Mouse (Mus musculus) ES-CJ7 (cell line): ENCODE measurements around the gene Stxbp4.

Experiments
- DNase-seq: peaks from one replicate; pipeline ENCODE4 v3.0.0; 2011; ENCODE audit warnings: low read depth, low spot score

The Stxbp4 gene

GRCm38 (mm10) chr11:90558359-90559047, 79.4 kb downstream of the Stxbp4 start:
- DNase-seq, result no peak

- DNase-seq, result no peak
These were observed 81.4 kb downstream of the Stxbp4 start for GRCm38 (mm10) chr11:90556517-90556916.

GRCm38 (mm10) chr11:90553963-90554362, 83.9 kb downstream of the Stxbp4 start:
- DNase-seq, result no peak

GRCm38 (mm10) chr11:90552303-90553201, 85.3 kb downstream of the Stxbp4 start:
- DNase-seq, result no peak

- no peak for DNase-seq
These were observed 89.3 kb downstream of the Stxbp4 start for GRCm38 (mm10) chr11:90548560-90548959.

- no peak for DNase-seq
These were observed 99.1 kb downstream of the Stxbp4 start for GRCm38 (mm10) chr11:90538636-90539263.

- no peak for DNase-seq
These were observed 112.6 kb downstream of the Stxbp4 start for GRCm38 (mm10) chr11:90525311-90525710.

- DNase-seq, result no peak
These were observed 116.8 kb downstream of the Stxbp4 start for GRCm38 (mm10) chr11:90521040-90521439.

- no peak for DNase-seq
These were observed 120.1 kb downstream of the Stxbp4 start for GRCm38 (mm10) chr11:90517750-90518149.

GRCm38 (mm10) chr11:90512538-90513219, 125.2 kb downstream of the Stxbp4 start:
- DNase-seq, result no peak

- no peak for DNase-seq
These were observed 136.0 kb downstream of the Stxbp4 start for GRCm38 (mm10) chr11:90501846-90502245.

GRCm38 (mm10) chr11:90499918-90500317, 138.0 kb downstream of the Stxbp4 start:
- DNase-seq, result no peak

GRCm38 (mm10) chr11:90498461-90498860, 139.4 kb downstream of the Stxbp4 start:
- DNase-seq, result no peak

- no peak for DNase-seq
These were observed 142.9 kb downstream of the Stxbp4 start for GRCm38 (mm10) chr11:90494981-90495380.

GRCm38 (mm10) chr11:90492511-90492910, 145.4 kb downstream of the Stxbp4 start:
- no peak for DNase-seq

- no peak for DNase-seq
These were observed 148.7 kb downstream of the Stxbp4 start for GRCm38 (mm10) chr11:90489166-90489565.

- no peak for DNase-seq
These were observed 150.2 kb downstream of the Stxbp4 start for GRCm38 (mm10) chr11:90487686-90488085.

- DNase-seq, result no peak
These were observed 152.9 kb downstream of the Stxbp4 start for GRCm38 (mm10) chr11:90484750-90485637.

GRCm38 (mm10) chr11:90483766-90484165, 154.1 kb downstream of the Stxbp4 start:
- DNase-seq, result no peak

GRCm38 (mm10) chr11:90481828-90482227, 156.1 kb downstream of the Stxbp4 start:
- DNase-seq, result no peak

GRCm38 (mm10) chr11:90470271-90470670, 167.6 kb downstream of the Stxbp4 start:
- DNase-seq, result no peak
